Mouse (Mus musculus) CH12.LX (cell line): Measurements from ENCODE around the gene Mta2. TPM values are rescaled to one million over a fixed set of nuclear protein-coding genes. Genes with fewer than 3 reads are reported as not detected.

Source experiments
- DNase-seq: peaks from one replicate; pipeline ENCODE4 v3.0.0-alpha.2; 2013; ENCODE audit errors: extremely low read depth
- H3K27ac ChIP-seq: 2 replicates; pipeline ENCODE4 v1.5.1; 2012; ENCODE audit warnings: low read depth, mild to moderate bottlenecking, control low read depth, moderate library complexity; ENCODE audit not compliant: insufficient read depth
- H3K27me3 ChIP-seq: replicated peaks from 2 replicates; pipeline ENCODE3; 2012; ENCODE audit warnings: inconsistent platforms
- H3K36me3 ChIP-seq, 2 experiments: replicated peaks in 1 of 2; 2 replicates each; pipeline versions ENCODE3 to v1.6.1; 2012; ENCODE audit warnings: inconsistent platforms in 1 of 2, low read length in 1 of 2, mild to moderate bottlenecking in 1 of 2, mixed read lengths in 1 of 2, moderate library complexity in 1 of 2; ENCODE audit not compliant: control insufficient read depth in 1 of 2, insufficient read depth in 1 of 2
- H3K4me1 ChIP-seq, 2 experiments: 2 replicates each; pipeline ENCODE4 v1.6.1; 2012; ENCODE audit warnings: inconsistent platforms in 1 of 2, moderate library complexity in 1 of 2; ENCODE audit not compliant: insufficient read depth in 2 of 2, control insufficient read depth in 1 of 2
- H3K4me2 ChIP-seq: 2 replicates; pipeline ENCODE4 v1.6.1; 2012; ENCODE audit warnings: low read depth, mild to moderate bottlenecking, control low read depth; ENCODE audit not compliant: poor library complexity, insufficient read depth, severe bottlenecking
- H3K4me3 ChIP-seq, 3 experiments: fragments of 150-350 bp in 1 of 3; sonication (generic) in 1 of 3; replicated peaks in 1 of 3; 2 replicates each; pipeline versions ENCODE3 to v1.5.1; 2011 to 2012; ENCODE audit warnings: low read depth in 2 of 3, low read length in 2 of 3, mild to moderate bottlenecking in 2 of 3, moderate library complexity in 2 of 3, control low read depth in 1 of 3, improper control_type of control experiment in 1 of 3, inconsistent platforms in 1 of 3, mixed read lengths in 1 of 3; ENCODE audit not compliant: poor library complexity in 1 of 3
- H3K79me2 ChIP-seq: replicated peaks from 2 replicates; pipeline ENCODE4 v1.6.1; 2012; ENCODE audit warnings: mild to moderate bottlenecking, moderate library complexity; ENCODE audit not compliant: control insufficient read depth, poor library complexity, insufficient read depth, severe bottlenecking; ENCODE audit errors: extremely low read depth
- H3K9ac ChIP-seq: 2 replicates; pipeline ENCODE4 v1.6.1; 2012; ENCODE audit warnings: low read depth, mild to moderate bottlenecking, control low read depth, moderate library complexity; ENCODE audit not compliant: insufficient read depth
- H3K9me3 ChIP-seq: replicated peaks from 2 replicates; pipeline ENCODE3; 2012; ENCODE audit warnings: low read length, inconsistent platforms, mixed read lengths
- BHLHE40 ChIP-seq: IDR thresholded peaks from 2 replicates; pipeline ENCODE4 v1.6.1; 2011; ENCODE audit warnings: mild to moderate bottlenecking, low read depth, low read length, improper control_type of control experiment
- CTCF ChIP-seq, 2 experiments: IDR thresholded peaks in 1 of 2; conservative IDR thresholded peaks in 1 of 2; 2 replicates each; pipeline ENCODE4 v1.5.1; 2011 to 2012; ENCODE audit warnings: low read depth in 2 of 2, low read length in 2 of 2, improper control_type of control experiment in 1 of 2, inconsistent platforms in 1 of 2, mild to moderate bottlenecking in 1 of 2, moderate library complexity in 1 of 2
- GABPA ChIP-seq: IDR thresholded peaks from 2 replicates; pipeline ENCODE4 v1.6.1; 2012; ENCODE audit warnings: low read depth, low read length, improper control_type of control experiment, inconsistent platforms; ENCODE audit not compliant: insufficient replicate concordance
- IRF4 ChIP-seq: IDR thresholded peaks from 2 replicates; pipeline ENCODE4 v1.6.1; 2014; ENCODE audit warnings: low read depth, mild to moderate bottlenecking, inconsistent platforms, low read length, improper control_type of control experiment
- JUND ChIP-seq: conservative IDR thresholded peaks from 2 replicates; pipeline ENCODE4 v1.6.1; 2011; ENCODE audit warnings: low read depth, low read length, improper control_type of control experiment
- MAFK ChIP-seq: IDR thresholded peaks from 2 replicates; pipeline ENCODE4 v1.6.1; 2011; ENCODE audit warnings: low read length, improper control_type of control experiment; ENCODE audit not compliant: insufficient replicate concordance
- MAX ChIP-seq: IDR thresholded peaks from 2 replicates; pipeline ENCODE4 v1.6.1; 2011; ENCODE audit warnings: low read length, improper control_type of control experiment
- MXI1 ChIP-seq: IDR thresholded peaks from 2 replicates; pipeline ENCODE4 v1.6.1; 2011; ENCODE audit warnings: mild to moderate bottlenecking, low read depth, low read length, improper control_type of control experiment
- NELFE ChIP-seq: IDR thresholded peaks from 2 replicates; pipeline ENCODE4 v1.6.1; 2011; ENCODE audit warnings: low read depth, low read length, improper control_type of control experiment
- PAX5 ChIP-seq: IDR thresholded peaks from 2 replicates; pipeline ENCODE4 v1.6.1; 2012; ENCODE audit warnings: low read length, inconsistent platforms, mixed read lengths
- RAD21 ChIP-seq: IDR thresholded peaks from 2 replicates; pipeline ENCODE4 v1.6.1; 2011; ENCODE audit warnings: low read depth, mild to moderate bottlenecking, low read length, improper control_type of control experiment, moderate library complexity
- RCOR1 ChIP-seq: conservative IDR thresholded peaks from 2 replicates; pipeline ENCODE4 v1.6.1; 2012; ENCODE audit warnings: low read depth, mild to moderate bottlenecking, inconsistent platforms, low read length, improper control_type of control experiment
- SIN3A ChIP-seq: IDR thresholded peaks from 2 replicates; pipeline ENCODE4 v1.6.1; 2012; ENCODE audit warnings: low read length, improper control_type of control experiment, inconsistent platforms
- TBP ChIP-seq: conservative IDR thresholded peaks from 2 replicates; pipeline ENCODE4 v1.6.1; 2011; ENCODE audit warnings: low read depth, low read length, improper control_type of control experiment
- TCF12 ChIP-seq: IDR thresholded peaks from 2 replicates; pipeline ENCODE4 v1.6.1; 2014; ENCODE audit warnings: low read depth, mild to moderate bottlenecking, inconsistent platforms, low read length, improper control_type of control experiment
- USF2 ChIP-seq: conservative IDR thresholded peaks from 2 replicates; pipeline ENCODE4 v1.6.1; 2011; ENCODE audit warnings: low read depth, low read length, improper control_type of control experiment
- ZKSCAN1 ChIP-seq: IDR thresholded peaks from 2 replicates; pipeline ENCODE4 v1.6.1; 2012; ENCODE audit warnings: low read depth, inconsistent platforms, low read length, improper control_type of control experiment, borderline replicate concordance
- ZMIZ1 ChIP-seq: IDR thresholded peaks from 2 replicates; pipeline ENCODE4 v1.6.1; 2012; ENCODE audit warnings: low read depth, mild to moderate bottlenecking, inconsistent platforms, low read length, improper control_type of control experiment
- dilution Hi-C: fragments of 300-500 bp; cut with MboI; formaldehyde crosslinking; loops from 2 replicates; pipeline ENCODE4 v1.14.3; 2020; ENCODE audit warnings: low sequenced_read_pairs; ENCODE audit not compliant: extremely low pct_unique_long_range_greater_than_20kb, extremely low pct_ligation_motif_present
- in situ Hi-C: fragments of 300-500 bp; cut with MboI; formaldehyde crosslinking; loops from 3 replicates; pipeline ENCODE4 v1.14.3; 2019; ENCODE audit warnings: low sequenced_read_pairs, low pct_ligation_motif_present, low pct_unique_long_range_greater_than_20kb, mixed read lengths
- polyA plus RNA-seq: library from polyadenylated mRNA; unstranded; fragments of >175 nt; gene quantifications from 2 replicates; pipeline ENCODE4 v1.2.1, GENCODE M21; 2012; ENCODE audit warnings: low read depth; ENCODE audit not compliant: insufficient read length
- total RNA-seq, 2 experiments: library from RNA; depleted of rRNA; stranded (reverse); fragments of 300-350 nt in 1 of 2; fragments of >200 nt in 1 of 2; gene quantifications; 2 replicates each; pipeline ENCODE4 v1.2.3; 2012 to 2014

The Mta2 gene
- total and polyA plus RNA-seq, 3 experiments: 115 to 162 (median 131) TPM

GRCm38 (mm10) chr19:8990432-8991102 lies 48.9 kb downstream of the Mta2 start:
- Histone ChIP-seq H3K9ac (peak overlapping the region; percentile 83), H3K27ac (peak overlapping the region; percentile 13; the same call in 1 of the 2 replicates), H3K4me2 (peak overlapping the region; percentile 45), H3K36me3 (no peaks in the 10 kb centered on the region), H3K27me3 (peaks cover 14% of the 10 kb centered on the region), H3K4me1 (peaks cover 25 to 76% of the 10 kb centered on the region in 2 experiments), H3K79me2 (peaks cover 32% of the 10 kb centered on the region), H3K9me3 (no peaks in the 10 kb centered on the region), H3K4me3 (peak overlapping the region in 2 of 3 experiments; percentile 30 to 67)
- dilution Hi-C loops: no loop called here
- in situ Hi-C loops: loop anchor here (5.0 to 10.0 kb wide), 2 partner anchors 64 to 87 kb away; no protein-coding TSS in a partner anchor
- no peak for DNase-seq
- no peak for TF ChIP-seq JUND
- peak; percentile 42; the same call in 1 of the 2 replicates for TF ChIP-seq MXI1
- peak; percentile 17; the same call in 1 of the 2 replicates for TF ChIP-seq SIN3A

- peak overlapping the region; percentile 97 for H3K27ac ChIP-seq
- peaks cover 40% of the 10 kb centered on the region for H3K79me2 ChIP-seq
- H3K9me3 ChIP-seq: no peaks in the 10 kb centered on the region
- H3K27me3 ChIP-seq: peaks cover 14% of the 10 kb centered on the region
- TF ChIP-seq CTCF (conservative IDR thresholded peaks at IDR 0.05 in 1 of 2, IDR thresholded peaks at IDR 0.05 in 1 of 2; ENCODE audit: low read depth in 2 of 2, low read length in 2 of 2) (no peak), BHLHE40 (peak; percentile 60)
- H3K4me2 ChIP-seq: peak overlapping the region; percentile 45
- no peak for DNase-seq
- H3K4me1 ChIP-seq: peaks cover 28 to 78% of the 10 kb centered on the region in 2 experiments
- in situ Hi-C loops (loop anchor here (5.0 to 10.0 kb wide), 2 partner anchors 63 to 86 kb away; no protein-coding TSS in a partner anchor), dilution Hi-C loops (no loop called here)
- H3K9ac ChIP-seq: peak overlapping the region; percentile 31; the same call in 1 of the 2 replicates
- no peak overlapping the region for H3K4me3 ChIP-seq
- H3K36me3 ChIP-seq: no peaks in the 10 kb centered on the region
These were observed 49.7 kb downstream of the Mta2 start for GRCm38 (mm10) chr19:8991245-8991870.

GRCm38 (mm10) chr19:8991871-8992735 lies 50.4 kb downstream of the Mta2 start:
- H3K27ac ChIP-seq: peak overlapping the region; percentile 97

More at GRCm38 (mm10) chr19:8991871-8992735, 50.4 kb downstream of the Mta2 start:
- in situ Hi-C loops (loop anchor here (5.0 to 10.0 kb wide), 2 partner anchors 63 to 85 kb away; no protein-coding TSS in a partner anchor), dilution Hi-C loops (no loop called here)
- Histone ChIP-seq H3K27me3 (peaks cover 14% of the 10 kb centered on the region), H3K4me1 (peaks cover 32 to 86% of the 10 kb centered on the region in 2 experiments), H3K9ac (peak overlapping the region; percentile 31), H3K9me3 (no peaks in the 10 kb centered on the region), H3K79me2 (peaks cover 47% of the 10 kb centered on the region), H3K4me3 (peak overlapping the region in 2 of 3 experiments; percentile 11 to 28), H3K4me2 (peak overlapping the region; percentile 45), H3K36me3 (no peaks in the 10 kb centered on the region)
- TF ChIP-seq NELFE (no peak), MAFK (no peak), RCOR1 (no peak), TCF12 (no peak), MAX (peak; percentile 88), IRF4 (no peak), TBP (no peak), ZMIZ1 (no peak), PAX5 (no peak), RAD21 (no peak), BHLHE40 (no peak), USF2 (no peak), ZKSCAN1 (no peak), MXI1 (0 out of 2 replicates have a peak, but pooled peaks have one; percentile 35), GABPA (no peak)
- no peak for DNase-seq
